Mouse (Mus musculus) bone marrow macrophage, adult 2 months (primary cell): ENCODE measurements around the gene Prl8a6.

Experiments
- CTCF ChIP-seq: IDR thresholded peaks from 2 replicates; pipeline ENCODE4 v1.5.1; 2012; ENCODE audit warnings: low read depth, mild to moderate bottlenecking, low read length, moderate library complexity
- POLR2A ChIP-seq: IDR thresholded peaks from 2 replicates; pipeline ENCODE4 v1.6.1; 2012; ENCODE audit warnings: mild to moderate bottlenecking, low read depth, low read length, borderline replicate concordance

GRCm38 (mm10) chr13:27390746-27391145, 47.7 kb downstream of the Prl8a6 start, which contains the start of gene Prl2b1:
- TF ChIP-seq CTCF (no peak), POLR2A (no peak)
